Mouse (Mus musculus) kidney, postnatal 14 days (tissue): ENCODE data around the gene Hspa1l.
"Not testable (repeated sequence)": the region's sequence is repeated elsewhere in the genome, so short reads cannot be mapped to it uniquely, and the experiment has no call there.

Source experiments
- DNase-seq: peaks from one replicate; pipeline ENCODE4 v3.0.0; 2022; ENCODE audit warnings: mixed read lengths

Hspa1l gene

DNA sequence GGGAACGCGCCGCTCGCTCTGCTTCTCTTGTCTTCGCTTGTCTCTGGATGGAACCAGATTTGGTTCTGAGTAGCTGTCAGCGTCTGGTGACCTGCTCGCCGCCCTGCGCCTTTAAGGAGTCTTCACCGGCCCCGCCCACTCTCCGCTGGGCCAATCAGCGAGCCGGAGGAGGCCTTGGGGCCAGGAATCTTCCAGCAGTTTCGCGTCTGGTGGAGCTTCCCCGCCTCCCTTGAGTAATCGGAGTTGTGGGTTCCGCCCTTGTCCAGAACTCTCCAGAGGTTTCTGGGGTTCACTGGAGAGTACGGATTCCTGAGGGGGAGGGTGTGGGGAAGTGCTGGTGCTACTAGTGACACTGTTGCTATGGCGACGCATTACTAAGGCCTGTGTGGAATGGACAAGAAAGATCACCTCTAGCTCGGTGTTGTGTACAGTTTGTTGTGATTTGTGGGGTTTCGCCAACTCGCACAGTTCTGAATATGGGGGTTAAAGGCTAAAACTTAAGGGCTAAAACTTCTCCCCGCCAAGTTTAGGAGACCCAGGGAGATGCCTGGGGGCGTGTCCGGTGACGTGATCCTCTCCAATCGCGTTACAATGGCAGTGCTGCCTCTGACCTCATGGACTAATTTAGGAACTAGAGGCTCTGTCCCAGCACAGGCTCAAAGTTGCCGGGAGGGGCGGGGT is at the start of gene Hspa1l, which contains the start of gene Hspa1a:
Gene Hspa1l (plus strand): TSS at position 635 of the 681 bp plus-strand sequence.
Gene Hspa1a (minus strand): TSS at position 88 of the 681 bp plus-strand sequence.
- DNase-seq = peak; percentile 91

DNA sequence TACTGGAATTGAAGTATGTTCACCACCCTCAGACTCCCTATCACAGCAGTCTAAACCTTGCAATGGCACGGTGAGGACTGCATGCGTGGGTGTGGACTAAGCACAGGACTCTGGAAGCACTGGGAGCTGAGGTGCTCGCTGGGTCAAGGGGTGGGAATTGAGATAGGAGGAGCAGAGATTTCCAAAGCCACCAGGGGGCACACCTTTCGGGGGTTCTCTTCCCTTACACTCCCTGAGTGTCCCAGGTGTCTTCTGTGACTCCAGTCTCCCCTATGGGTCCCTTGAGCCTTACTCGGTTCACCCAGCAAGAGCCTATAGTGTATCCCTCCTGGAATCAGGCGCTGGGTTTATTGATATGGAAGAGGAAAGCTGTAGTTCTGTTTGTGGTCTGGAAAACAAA is 49.6 kb upstream of the Hspa1l start:
- no peak for DNase-seq

DNA sequence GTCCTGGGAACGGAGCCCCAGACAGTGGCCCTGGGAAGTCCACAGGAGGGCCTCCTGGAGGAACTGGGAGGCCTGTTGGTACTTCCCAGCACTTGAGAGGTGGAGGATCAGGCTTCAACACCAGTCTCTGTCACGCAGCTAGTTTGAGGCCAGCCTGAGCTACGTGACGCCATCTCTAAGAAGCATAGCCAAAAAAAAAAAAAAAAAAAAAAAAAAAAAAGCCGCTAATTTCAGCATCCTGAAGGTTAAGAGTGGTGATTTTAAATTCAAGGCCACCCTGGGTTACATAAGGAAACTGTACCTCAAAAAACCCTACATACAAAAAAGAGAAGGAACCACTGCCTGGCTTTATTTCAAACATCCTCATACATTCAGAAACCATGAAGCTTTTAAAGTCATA is 48.2 kb upstream of the Hspa1l start:
- no peak for DNase-seq

DNA sequence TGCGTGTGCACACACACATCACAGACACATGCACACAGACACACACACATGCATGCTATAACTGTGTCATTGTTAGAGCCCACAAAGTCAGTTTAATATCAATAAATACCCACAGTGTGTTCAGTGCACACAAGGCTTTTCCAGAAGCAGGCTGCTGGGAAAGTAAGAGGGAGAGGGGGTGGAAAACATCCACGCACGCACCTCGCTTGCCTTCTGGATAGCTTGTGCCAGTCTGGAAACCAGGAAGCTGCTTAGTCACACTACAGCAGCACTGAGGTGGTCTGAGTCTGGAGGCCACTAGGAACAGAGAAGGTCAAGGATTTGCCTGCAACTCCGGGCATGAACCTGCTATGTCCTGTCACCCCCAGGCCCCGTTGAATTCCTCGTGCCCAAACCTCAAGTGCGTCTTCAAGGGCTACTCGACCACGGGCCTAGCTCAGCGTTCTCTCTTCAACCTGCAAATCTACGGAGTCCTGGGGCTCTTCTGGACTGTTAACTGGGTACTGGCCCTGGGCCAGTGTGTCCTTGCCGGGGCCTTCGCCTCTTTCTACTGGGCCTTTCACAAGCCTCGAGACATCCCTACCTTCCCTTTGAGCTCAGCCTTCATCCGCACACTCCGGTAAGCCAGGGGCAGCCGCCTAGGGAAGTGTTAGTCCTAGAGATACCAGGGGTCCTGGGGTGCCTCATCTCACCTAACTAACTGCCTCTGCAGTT is 45.0 kb upstream of the Hspa1l start:
- DNase-seq = no peak

DNA sequence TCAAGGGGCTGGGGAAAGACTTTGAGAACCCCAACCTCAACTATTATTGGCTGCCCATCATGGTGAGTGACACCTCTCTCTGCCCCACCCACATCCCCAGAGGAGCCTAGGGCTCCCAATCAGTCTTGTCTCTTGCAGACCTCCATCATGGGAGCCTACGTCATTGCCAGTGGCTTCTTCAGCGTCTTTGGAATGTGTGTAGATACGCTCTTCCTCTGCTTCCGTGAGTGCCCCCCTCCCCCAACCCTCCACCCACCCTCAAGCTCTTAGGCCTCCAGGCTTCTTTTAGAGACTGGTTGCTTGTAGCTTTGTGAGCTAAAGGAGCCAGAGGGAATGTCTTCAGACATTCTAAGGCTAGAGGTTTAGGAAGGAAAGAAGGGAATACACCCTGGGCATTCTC is 43.7 kb upstream of the Hspa1l start:
- no peak for DNase-seq

DNA sequence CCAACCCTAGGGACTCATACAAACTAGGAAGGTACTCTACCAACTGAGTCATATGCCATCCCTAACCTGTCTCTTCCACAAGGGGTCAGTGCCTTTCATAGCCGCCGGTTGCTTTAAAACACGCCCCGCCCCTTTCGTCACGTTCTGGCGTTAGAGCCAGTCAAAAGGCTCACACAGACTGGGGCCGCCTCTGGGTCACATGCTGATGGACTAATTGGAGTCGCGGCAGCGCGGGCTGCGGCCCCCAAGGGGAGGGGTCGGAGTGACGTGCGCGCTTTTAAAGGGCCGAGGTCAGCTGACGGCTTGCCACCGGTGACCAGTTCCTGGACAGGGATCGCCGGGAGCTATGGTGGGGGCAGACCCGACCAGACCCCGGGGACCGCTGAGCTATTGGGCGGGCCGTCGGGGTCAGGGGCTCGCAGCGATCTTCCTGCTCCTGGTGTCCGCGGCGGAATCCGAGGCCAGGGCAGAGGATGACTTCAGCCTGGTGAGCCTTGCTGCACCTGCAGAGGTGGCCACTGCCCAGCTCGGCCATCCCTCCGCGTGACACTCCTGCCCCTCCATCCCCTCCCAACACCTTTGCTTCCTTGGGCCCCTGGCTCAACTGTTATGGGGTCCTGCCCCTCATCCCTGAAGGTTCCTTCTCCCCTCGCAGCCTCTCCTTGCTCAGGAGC is 41.3 kb upstream of the Hspa1l start, which contains the start of gene Neu1:
Gene Neu1 (plus strand): TSS at position 193 of the 674 bp plus-strand sequence.
- DNase-seq = peak; percentile 99

DNA sequence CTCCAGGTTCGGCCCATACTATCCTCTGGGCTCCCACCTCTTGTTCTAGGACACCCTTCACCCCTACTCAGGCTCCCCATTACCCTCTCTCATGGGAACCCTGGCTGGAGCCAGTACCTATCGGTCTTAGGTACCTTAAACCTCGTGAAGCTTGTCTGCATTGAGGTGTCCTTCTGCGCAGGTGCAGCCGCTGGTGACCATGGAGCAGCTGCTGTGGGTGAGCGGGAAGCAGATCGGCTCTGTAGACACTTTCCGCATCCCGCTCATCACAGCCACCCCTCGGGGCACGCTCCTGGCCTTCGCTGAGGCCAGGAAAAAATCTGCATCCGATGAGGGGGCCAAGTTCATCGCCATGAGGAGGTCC is 40.8 kb upstream of the Hspa1l start:
- DNase-seq = no peak

DNA sequence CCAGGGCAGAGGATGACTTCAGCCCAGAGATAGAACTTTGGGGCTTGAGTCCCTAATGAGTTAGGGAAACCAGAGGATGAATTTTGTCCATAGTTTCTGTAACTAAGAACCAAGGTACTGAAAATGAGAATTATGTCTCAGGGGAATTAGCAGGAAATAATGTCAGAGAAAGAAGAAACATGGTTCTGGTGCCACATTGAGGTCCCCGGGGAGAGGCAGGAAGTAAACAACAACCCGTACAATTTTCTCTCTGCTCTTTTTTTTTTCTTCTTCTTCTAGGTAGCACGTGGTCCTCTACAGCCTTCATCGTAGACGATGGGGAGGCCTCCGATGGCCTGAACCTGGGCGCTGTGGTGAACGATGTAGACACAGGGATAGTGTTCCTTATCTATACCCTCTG is 40.2 kb upstream of the Hspa1l start:
- DNase-seq = no peak

DNA sequence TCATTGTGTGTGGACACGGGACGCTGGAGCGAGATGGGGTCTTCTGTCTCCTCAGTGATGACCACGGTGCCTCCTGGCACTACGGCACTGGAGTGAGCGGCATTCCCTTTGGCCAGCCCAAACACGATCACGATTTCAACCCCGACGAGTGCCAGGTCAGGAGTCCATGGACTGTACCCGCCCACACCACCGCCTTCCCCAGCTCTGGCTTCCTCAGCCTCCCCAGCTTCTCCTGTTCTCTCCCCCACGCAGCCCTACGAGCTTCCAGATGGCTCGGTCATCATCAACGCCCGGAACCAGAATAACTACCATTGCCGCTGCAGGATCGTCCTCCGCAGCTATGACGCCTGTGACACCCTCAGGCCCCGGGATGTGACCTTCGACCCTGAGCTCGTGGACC is 38.5 kb upstream of the Hspa1l start:
- peak; percentile 67 for DNase-seq

DNA sequence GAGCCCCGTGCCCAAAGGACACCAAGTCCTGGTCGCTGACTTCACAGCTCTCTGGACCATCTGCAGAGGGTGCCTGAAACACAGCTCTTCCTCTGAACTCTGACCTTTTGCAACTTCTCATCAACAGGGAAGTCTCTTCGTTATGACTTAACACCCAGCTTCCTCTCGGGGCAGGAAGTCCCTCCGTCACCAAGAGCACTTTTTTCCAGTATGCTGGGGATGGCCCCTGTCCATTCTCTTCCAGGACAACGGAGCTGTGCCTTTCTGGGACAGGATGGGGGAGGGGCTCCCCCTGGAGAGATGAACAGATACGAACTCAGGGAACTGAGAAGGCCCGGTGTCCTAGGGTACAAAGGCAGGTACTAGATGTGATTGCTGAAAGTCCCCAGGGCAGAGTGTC is 37.7 kb upstream of the Hspa1l start:
- no peak for DNase-seq

DNA sequence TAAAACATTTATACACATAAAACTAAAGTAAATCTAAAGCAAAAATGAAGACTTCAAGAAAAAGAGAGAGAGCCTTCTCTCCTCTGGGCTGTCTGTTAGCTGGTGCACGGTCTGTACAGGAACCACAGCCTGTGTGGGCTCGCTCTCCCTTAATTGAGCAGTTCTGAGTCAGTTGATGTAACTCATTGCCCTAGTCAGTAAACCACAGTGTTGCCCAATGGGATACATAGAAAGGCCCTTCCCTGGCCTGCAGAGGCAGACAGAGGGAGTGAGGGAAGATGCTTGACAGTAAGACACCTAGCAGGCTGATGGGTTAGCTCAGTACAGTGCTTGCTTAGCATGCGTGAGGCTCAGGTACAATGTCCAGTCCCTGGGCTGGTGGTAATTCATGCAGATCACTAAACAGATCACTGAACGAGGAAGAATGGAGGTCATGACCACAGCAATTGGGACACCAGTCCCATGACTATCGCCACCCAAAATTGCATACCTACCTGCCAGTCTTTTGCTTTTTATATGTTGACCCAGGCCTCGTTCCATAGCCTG is 34.5 kb upstream of the Hspa1l start:
- peak; percentile 66 for DNase-seq

DNA sequence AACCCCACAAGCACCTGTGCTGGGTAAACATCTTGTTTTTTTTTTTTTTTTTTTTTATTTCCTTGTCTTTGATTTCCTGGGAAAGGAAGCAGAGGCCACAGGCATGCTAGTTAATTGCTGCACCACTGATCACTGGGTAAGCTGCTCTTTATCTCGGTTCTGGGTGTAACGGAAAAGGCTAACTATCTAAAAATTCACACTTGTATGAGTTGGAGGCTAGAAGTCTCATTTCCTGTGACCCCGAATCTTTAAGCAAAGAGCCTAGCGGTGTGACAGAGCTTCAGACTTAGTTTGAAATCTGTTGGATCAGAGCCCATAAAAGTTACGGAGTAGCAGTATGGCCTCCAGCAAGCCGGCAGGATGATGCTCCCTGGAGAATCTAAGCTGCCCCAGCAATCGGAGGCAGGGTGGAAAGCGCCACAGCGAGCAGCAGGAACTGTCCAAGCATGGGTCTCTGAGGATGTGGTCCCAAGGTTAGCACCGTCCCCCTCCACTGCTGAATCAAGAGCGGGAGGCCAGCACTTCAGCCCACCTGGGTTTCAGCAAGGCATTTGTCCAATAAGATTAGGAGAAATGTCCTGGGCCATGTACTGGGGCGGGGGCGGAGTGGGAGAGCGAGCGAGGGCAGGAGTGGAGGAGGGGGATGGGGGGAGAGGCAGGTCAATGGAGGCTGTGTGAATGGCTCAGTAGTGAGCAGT is 31.0 kb upstream of the Hspa1l start:
- peak; percentile 41 for DNase-seq

DNA sequence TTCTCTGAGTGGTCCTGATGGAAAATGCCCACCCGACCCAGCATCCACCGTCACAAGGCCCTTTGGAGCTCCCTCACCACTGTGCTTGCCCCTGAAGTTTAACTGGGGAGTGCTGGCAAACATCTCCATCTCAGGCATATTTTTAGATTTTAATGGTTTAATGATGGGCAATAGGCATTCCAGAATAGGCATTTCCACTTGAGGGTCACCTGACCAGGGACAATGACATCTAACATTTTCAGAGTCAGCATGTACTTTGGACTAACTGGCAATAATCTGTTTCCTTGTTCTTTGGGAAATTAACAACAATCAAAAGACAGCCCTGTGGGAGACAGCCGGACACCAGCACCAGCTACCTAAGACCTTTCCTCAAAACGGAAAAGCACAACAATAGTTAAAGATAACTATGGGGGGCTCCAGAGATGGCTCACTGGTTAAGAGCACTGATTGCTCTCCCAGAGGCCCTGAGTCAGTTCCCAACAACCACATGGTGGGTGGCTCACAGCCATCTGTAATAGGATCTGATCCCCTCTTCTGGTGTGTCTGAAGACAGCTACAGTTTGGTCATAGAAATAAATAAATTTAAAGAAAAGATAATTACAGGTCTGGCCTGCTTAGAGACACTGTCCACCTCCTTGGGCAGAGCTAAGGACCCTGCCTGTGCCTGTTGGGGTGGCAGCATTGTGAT is 29.2 kb upstream of the Hspa1l start:
- no peak for DNase-seq

DNA sequence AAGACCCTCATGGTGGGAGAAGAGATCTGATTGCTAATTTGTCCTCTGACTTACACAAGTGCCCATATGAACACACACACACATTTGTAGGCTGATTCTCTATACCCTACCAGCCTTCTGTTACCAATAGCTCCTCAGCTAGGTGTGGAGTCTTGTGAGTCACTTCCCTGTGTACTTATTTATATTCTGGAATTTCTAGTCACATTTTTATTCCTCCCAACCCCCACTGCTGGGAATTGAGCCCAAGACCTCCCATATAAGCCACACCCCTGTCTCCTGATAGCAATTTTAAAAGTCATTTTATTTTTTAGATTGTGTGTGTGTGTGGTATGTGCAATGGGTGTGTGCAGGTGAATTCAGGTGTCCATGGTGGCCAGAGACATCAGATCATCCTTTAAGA is 28.1 kb upstream of the Hspa1l start:
- peak; percentile 58 for DNase-seq

DNA sequence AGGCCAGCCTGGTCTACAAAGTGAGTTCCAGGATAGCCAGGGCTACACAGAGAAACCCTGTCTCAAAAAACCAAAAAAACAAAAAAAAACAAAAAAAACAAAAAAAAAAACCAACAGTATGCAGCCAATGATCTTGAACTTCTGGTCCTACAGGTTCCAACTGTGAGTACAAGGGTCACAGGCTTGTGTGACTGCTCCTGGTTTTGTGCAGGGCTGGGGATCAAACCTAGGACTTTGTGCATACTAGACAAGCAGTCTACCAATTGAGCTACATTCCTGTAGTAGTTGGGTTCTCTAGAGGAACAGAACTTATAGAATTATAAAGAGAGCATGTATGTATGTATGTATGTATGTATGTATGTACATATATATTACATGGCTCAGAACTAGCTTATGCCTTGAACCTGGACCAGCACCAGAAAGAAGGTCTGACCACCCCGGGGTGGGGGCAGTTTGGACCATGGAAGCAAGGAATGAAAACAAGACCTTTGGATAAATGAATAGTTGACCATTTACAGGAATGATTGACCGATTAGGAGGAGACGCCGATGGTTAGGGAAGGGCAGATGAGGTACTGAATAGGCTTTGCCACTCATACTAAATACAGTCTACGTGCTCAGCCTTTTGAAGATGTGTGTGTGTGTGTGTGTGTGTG is 25.9 kb upstream of the Hspa1l start:
- peak; percentile 62 for DNase-seq

DNA sequence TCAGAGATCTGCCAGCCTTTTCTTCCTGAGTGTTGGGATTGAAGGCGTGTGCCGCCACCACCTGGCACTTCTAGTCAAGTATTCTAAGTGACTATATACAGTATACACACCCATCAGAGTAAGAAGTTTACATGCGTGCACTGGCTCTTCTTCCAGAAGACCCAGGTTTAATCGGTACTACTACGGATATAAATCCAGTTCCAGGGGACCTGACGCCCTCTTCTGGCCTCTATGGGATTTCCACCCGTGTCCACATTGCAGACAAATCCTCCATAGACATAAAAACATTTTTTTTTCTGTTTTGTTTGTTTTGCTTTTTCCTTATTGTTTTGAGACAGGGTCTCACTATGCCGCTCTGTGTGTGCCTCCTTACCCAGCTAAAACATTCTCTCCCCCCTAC is 24.9 kb upstream of the Hspa1l start:
- peak; percentile 67 for DNase-seq

DNA sequence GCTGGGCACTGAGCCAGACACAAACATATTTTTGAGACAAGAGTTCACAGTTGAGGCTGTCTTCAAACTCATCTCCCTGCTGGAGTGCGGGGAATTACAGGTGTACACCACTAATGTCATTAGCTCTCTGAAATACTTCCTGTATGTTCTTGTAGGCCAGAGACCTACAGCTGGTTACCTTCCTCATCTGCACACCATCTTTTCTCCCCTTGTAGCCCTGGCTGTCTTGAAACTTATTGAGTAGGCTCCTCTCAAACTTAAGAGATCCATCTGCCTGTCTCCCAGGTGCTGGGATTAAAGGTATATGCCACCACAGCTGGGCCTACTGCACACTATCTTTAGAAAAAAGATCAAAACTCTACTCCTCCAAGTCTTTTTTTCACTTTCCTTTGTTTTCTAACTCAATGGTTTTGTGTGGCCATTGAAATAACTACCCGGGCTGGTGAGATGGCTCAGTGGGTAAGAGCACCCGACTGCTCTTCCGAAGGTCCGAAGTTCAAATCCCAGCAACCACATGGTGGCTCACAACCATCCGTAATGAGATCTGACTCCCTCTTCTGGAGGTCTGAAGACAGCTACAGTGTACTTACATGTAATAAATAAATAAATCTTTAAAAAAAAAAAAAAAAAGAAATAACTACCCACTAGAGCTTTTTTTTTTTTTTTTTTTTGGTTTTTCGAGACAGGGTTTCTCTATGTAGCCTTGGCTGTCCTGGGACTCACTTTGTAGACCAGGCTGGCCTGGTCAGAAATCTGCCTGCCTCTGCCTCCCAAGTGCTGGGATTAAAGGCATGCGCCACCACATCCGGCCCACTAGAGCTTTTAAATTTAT is 23.6 kb upstream of the Hspa1l start:
- not testable (repeated sequence) for DNase-seq

DNA sequence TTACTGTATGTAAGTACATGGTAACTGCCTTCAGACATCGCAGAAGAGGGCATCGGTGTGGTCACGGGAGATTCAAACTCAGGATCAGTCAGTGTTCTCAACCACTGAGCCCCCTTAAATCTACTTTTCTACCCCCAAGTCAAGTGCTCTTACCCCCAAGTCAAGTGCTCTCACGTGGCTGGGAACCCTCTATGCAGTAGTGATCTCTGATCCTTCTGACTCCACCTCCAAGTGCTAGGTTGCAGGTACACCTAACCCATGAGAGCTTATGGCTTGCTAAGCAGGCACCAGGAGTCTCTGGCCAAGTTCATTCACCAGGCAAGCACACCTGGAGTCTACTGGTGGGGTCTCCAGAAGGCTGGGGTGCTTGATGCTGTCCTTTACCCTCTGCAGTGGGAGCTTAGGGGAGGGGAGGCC is 22.9 kb upstream of the Hspa1l start:
- DNase-seq = no peak

DNA sequence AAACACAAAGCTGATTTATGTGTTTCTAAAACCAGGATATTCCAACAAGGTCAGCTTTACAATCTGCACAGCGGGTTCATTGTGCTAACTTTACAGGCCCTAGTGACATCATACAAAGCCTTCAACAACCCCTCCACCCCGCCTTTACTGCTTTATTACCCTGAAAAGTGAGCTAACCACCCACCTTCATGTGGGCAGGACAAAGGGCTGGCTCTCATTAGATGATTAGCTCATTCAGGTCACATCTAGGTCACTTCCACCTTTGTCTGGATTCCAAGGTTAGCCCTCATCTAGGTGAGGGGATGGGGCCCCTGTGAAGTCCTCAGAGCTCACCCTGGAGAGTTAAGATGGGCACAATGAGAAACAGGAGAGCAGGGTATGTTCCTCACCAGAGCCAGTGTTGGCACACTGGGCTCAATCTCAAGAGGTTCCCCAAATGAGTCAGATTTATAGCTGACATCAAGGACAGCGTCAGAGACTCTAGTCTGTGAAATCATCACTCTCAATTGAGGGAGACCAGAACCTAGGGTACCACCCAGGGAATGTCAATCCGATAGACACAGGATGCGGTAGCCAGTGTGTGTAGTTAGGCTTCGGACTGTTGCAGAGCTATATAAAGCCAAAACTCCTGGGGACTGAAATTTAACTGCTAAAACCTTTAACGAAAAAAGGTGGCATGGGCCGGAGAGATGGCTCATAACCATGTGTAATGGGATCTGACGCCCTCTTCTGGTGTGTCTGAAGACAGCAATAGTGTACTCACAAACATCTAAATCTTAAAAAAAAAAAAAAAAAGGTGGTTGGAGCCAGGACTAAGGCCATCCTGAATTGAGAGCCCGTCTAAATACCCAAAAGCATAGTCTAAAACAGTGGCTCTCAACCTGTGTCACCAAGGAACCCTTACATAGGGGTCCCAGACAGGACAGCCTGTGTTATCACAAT is 21.7 kb upstream of the Hspa1l start:
- no peak for DNase-seq
